In the genomic region with DNA sequence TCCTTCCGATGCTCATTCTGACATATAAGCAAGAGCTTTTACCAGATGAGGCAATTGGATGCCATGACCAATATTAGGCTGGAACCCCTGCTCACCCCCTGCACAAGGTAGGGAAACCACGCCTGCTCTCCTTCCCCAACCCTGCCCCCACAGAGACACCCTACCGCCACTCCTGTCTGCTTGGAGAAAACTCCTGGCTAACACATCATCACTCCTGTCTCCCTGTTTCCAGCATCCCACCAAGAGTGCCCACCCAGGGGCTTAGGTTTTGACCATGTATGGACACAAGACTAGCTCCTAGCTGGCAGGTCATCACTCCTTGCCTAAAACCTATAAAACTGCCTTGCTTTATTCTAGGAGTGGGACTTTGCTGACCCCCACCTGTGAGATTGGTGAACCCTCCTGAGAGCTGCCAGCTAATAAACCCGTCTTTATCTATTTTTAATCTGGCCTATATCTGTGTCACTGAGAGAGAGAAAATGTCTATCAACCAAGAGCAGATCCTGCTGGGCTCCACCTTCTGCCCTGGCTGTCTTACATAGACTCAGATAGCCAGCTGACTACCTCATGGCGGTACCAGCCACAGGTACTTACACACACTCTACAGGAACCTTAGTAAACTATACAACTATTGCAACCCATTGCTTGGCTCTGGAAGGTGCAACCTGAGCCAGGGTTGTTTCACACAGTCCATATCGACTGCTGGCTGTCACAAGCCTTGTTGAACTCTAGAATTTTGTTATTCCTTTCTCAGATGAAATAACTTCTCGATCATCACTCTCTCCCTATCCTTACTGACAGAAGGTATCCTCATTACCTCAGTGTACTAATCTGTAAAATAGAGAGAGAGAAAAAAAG, we compare ENCODE assay signal across 8 mouse cellular contexts. TPM values are rescaled to one million over a fixed set of nuclear protein-coding genes. Genes with fewer than 3 reads are reported as not detected.
DNase-seq lines count a peak whose midpoint lies in the region; ATAC-seq and TF ChIP-seq lines count a peak whose summit lies in the region.

No protein-coding gene starts in this region.

- H3K9ac ChIP-seq in liver, embryonic 12.5 days, result peak overlapping the region; percentile 94
- no peak overlapping the region for H3K9ac ChIP-seq in stomach, postnatal 0 days (ENCODE audit: low read length)

- no peak for TF ChIP-seq CTCF in stomach, postnatal 0 days (IDR thresholded peaks at IDR 0.05; ENCODE audit: low read depth)

- peak overlapping the region; percentile 99 for H3K4me2 ChIP-seq in liver, embryonic 12.5 days
- peak overlapping the region; percentile 93 for H3K4me2 ChIP-seq in stomach, postnatal 0 days (replicated peaks; ENCODE audit: low read depth)

- H3K36me3 ChIP-seq in liver, embryonic 12.5 days, result no peaks in the 10 kb centered on the region; the same call in 1 of the 2 replicates
- no peaks in the 10 kb centered on the region for H3K36me3 ChIP-seq in stomach, postnatal 0 days (ENCODE audit: control insufficient read depth, insufficient read depth, low read length)

- peak overlapping the region; percentile 82; the same call in 1 of the 2 replicates for H3K27ac ChIP-seq in liver, embryonic 12.5 days
- no peak overlapping the region for H3K27ac ChIP-seq in stomach, postnatal 0 days (replicated peaks)

- peak; percentile 74 for ATAC-seq in liver, embryonic 12.5 days
- ATAC-seq in stomach, postnatal 0 days (ENCODE audit: low FRiP score, low TSS enrichment), result peak; percentile 21; the same call in 1 of the 2 replicates

- no peak for TF ChIP-seq EP300 in stomach, postnatal 0 days (optimal IDR thresholded peaks at IDR 0.05)

- DNase-seq in cerebellum, adult 9-10 months, result peak; percentile 54
- DNase-seq in cerebellum, postnatal 36 days, result no peak
- DNase-seq in thymus, postnatal 0 days (ENCODE audit: low spot score), result peak; percentile 14
- no peak for DNase-seq in thymus, postnatal 36 days
- DNase-seq in stomach, postnatal 0 days (ENCODE audit: low spot score), result no peak
- no peak for DNase-seq in T-cell, adult 2 months (ENCODE audit: low spot score)
- no peak for DNase-seq in yolk sac, embryonic 10.5 days (ENCODE audit: low spot score)

- peak overlapping the region; percentile 83 for H3K4me3 ChIP-seq in liver, embryonic 12.5 days
- peak overlapping the region; percentile 68; the same call in 1 of the 2 replicates for H3K4me3 ChIP-seq in stomach, postnatal 0 days (ENCODE audit: low read depth, low read length)

- 53% methylated on average over 7 of the region's 7 CpGs for WGBS in liver, embryonic 12.5 days (ENCODE audit: insufficient replicate concordance)
- WGBS in stomach, postnatal 0 days, result 76% methylated on average over 7 of the region's 7 CpGs

- H3K27me3 ChIP-seq in liver, embryonic 12.5 days (replicated peaks), result peaks cover 5% of the 10 kb centered on the region; the same call in 1 of the 2 replicates
- H3K27me3 ChIP-seq in stomach, postnatal 0 days (ENCODE audit: control insufficient read depth, insufficient read depth, low read length), result no peaks in the 10 kb centered on the region

- no peaks in the 10 kb centered on the region for H3K9me3 ChIP-seq in liver, embryonic 12.5 days (replicated peaks)
- H3K9me3 ChIP-seq in stomach, postnatal 0 days (ENCODE audit: control insufficient read depth, low read length), result no peaks in the 10 kb centered on the region

- peaks cover 38% of the 10 kb centered on the region for H3K4me1 ChIP-seq in liver, embryonic 12.5 days
- H3K4me1 ChIP-seq in stomach, postnatal 0 days (replicated peaks; ENCODE audit: control insufficient read depth, insufficient read depth), result peaks cover 4% of the 10 kb centered on the region

RNA-seq across cellular contexts. Expression of a gene that starts 0.8 kb away (rescaled TPM):
- polyA plus RNA-seq in thymus, postnatal 0 days (2015; fragmentation: Nextera tagmentation; extraction: Ambion mirVana), result 20.3 and 21.4 TPM in 2 replicates
- polyA plus RNA-seq in liver, embryonic 12.5 days (2016; fragmentation: Nextera tagmentation; extraction: Ambion mirVana), result 9.8 and 10.5 TPM in 2 replicates
- 6.7 and 6.8 TPM in 2 replicates for polyA plus RNA-seq in stomach, postnatal 0 days (2015; fragmentation: Nextera tagmentation; extraction: Ambion mirVana)

RNA-seq across cellular contexts. Expression of a gene that starts 7.0 kb away (rescaled TPM):
- 43.8 and 47.2 TPM in 2 replicates for polyA plus RNA-seq in thymus, postnatal 0 days (2015; fragmentation: Nextera tagmentation; extraction: Ambion mirVana)
- 37.1 and 39.7 TPM in 2 replicates for polyA plus RNA-seq in liver, embryonic 12.5 days (2016; fragmentation: Nextera tagmentation; extraction: Ambion mirVana)
- polyA plus RNA-seq in stomach, postnatal 0 days (2015; fragmentation: Nextera tagmentation; extraction: Ambion mirVana), result 117 and 120 TPM in 2 replicates

Comparison
In these comparisons a context has a peak if more than half of its experiments do, and no peak if none do; other contexts are left out.
1. DNase-seq: peak in cerebellum, adult 9-10 months (single experiment) and thymus, postnatal 0 days (single experiment); none in cerebellum, postnatal 36 days (0 of 2), thymus, postnatal 36 days (0 of 2), stomach, postnatal 0 days (single experiment), T-cell, adult 2 months (single experiment) and yolk sac, embryonic 10.5 days (single experiment).